Mouse (Mus musculus): ENCODE results near the gene Zfp513. TPM values are rescaled to one million over a fixed set of nuclear protein-coding genes. Genes with fewer than 3 reads are reported as not detected.
A peak's percentile ranks its signal among the peaks of the same experiment; 100 is the strongest.

The Zfp513 gene
- polyA plus RNA-seq, 1 experiment: 44.5 TPM

- Histone ChIP-seq H3K27me3 (ENCODE audit: control insufficient read depth, insufficient read depth, low read length) (no peaks in the 10 kb centered on the region), H3K27ac (ENCODE audit: insufficient read depth, low read length) (no peak overlapping the region), H3K4me3 (replicated peaks; ENCODE audit: insufficient read depth, low read depth, low read length) (no peak overlapping the region), H3K4me1 (ENCODE audit: control insufficient read depth, insufficient read depth, low read length) (no peaks in the 10 kb centered on the region)
- no peak for TF ChIP-seq CTCF (IDR thresholded peaks at IDR 0.05; ENCODE audit: borderline replicate concordance, insufficient read depth, low read depth, low read length)
- TF ChIP-seq POLR2A (IDR thresholded peaks at IDR 0.05; ENCODE audit: borderline replicate concordance, insufficient read depth, low read length): no peak
- WGBS: 93% methylated on average over 6 of the region's 6 CpGs
- no peak for DNase-seq
Measured at GRCm38 (mm10) chr5:31204421-31204820, 2.3 kb upstream of the Zfp513 start.

DNA sequence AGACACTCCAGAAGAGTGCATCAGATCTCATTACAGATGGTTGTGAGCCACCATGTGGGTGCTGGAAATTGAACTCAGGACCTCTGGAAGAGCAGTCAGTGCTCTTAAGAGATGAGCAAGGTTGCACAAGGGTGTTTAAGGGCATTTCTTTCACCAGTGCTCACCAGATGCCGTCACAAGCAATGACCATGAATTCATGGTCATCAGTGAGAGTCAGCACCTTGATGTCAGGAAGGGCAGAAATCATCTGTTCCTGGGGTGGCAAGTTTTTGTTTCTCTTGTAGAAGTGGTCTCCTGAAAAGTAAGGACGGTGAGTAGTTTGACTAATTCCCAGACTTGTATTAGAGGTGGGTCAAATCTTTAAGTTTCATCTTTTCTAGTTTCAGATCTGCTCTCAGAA lies 1.8 kb upstream of the Zfp513 start:
- Histone ChIP-seq H3K4me1 (ENCODE audit: control insufficient read depth, insufficient read depth, low read length) (no peaks in the 10 kb centered on the region), H3K27ac (ENCODE audit: insufficient read depth, low read length) (no peak overlapping the region), H3K4me3 (replicated peaks; ENCODE audit: insufficient read depth, low read depth, low read length) (no peak overlapping the region), H3K27me3 (ENCODE audit: control insufficient read depth, insufficient read depth, low read length) (no peaks in the 10 kb centered on the region)
- no peak for DNase-seq
- no peak for TF ChIP-seq CTCF (IDR thresholded peaks at IDR 0.05; ENCODE audit: borderline replicate concordance, insufficient read depth, low read depth, low read length)
- no peak for TF ChIP-seq POLR2A (IDR thresholded peaks at IDR 0.05; ENCODE audit: borderline replicate concordance, insufficient read depth, low read length)
- WGBS: 84% methylated on average over 2 of the region's 2 CpGs

GRCm38 (mm10) chr5:31202933-31203332 lies 830 bp upstream of the Zfp513 start:
- DNase-seq: no peak
- 0 out of 2 replicates have a peak overlapping the region, but pooled peaks have one; percentile 5 for H3K27ac ChIP-seq (ENCODE audit: insufficient read depth, low read length)
- 86% methylated on average over 7 of the region's 7 CpGs for WGBS
- no peak overlapping the region for H3K4me3 ChIP-seq (replicated peaks; ENCODE audit: insufficient read depth, low read depth, low read length)
- H3K4me1 ChIP-seq (ENCODE audit: control insufficient read depth, insufficient read depth, low read length): no peaks in the 10 kb centered on the region
- TF ChIP-seq POLR2A (IDR thresholded peaks at IDR 0.05; ENCODE audit: borderline replicate concordance, insufficient read depth, low read length) (no peak), CTCF (IDR thresholded peaks at IDR 0.05; ENCODE audit: borderline replicate concordance, insufficient read depth, low read depth, low read length) (no peak)
- H3K27me3 ChIP-seq (ENCODE audit: control insufficient read depth, insufficient read depth, low read length): no peaks in the 10 kb centered on the region

DNA sequence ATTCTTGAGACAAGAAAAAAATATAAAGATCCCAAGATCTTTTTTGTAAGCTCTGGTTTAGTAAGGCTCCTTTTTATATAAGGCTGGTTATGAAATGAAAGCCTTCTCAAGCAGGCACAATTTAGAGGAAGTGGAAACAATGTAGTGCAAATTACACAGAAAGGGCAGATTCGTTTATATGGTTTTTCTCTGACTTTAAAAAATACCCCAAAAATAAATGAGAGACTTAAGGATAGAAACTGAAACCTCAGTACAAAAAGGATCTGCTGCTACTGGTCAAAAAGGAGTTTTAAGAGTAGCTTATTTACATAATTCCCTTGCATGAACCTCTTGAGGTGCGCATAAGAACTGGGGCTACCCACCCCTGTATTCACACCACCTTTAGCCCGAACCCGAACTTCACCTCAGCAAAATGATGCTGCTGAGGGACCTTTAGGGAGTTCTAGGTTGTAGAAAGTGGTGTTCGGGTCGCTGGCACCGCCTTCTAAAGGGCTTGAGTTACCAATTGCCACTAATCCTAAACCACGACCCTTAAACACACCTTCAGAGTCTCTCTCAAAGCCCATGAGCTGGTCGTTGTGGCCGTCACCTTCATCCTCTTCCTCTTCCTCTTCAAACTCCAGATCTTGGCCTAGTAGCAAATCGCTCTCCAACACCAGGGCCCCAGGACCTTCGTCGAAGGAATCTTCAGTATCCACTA lies 911 bp downstream of the Zfp513 start:
- Histone ChIP-seq H3K4me3 (replicated peaks; ENCODE audit: insufficient read depth, low read depth, low read length) (peak overlapping the region; percentile 70), H3K27me3 (ENCODE audit: control insufficient read depth, insufficient read depth, low read length) (no peaks in the 10 kb centered on the region), H3K4me1 (ENCODE audit: control insufficient read depth, insufficient read depth, low read length) (no peaks in the 10 kb centered on the region), H3K27ac (ENCODE audit: insufficient read depth, low read length) (peak overlapping the region; percentile 26; the same call in 1 of the 2 replicates)
- TF ChIP-seq POLR2A (IDR thresholded peaks at IDR 0.05; ENCODE audit: borderline replicate concordance, insufficient read depth, low read length) (peak; percentile 31; the same call in 1 of the 2 replicates), CTCF (IDR thresholded peaks at IDR 0.05; ENCODE audit: borderline replicate concordance, insufficient read depth, low read depth, low read length) (no peak)
- 16% methylated on average over 13 of the region's 13 CpGs for WGBS
- DNase-seq: peak in 1 of 2 experiments; percentile 40

- Histone ChIP-seq H3K27me3 (ENCODE audit: control insufficient read depth, insufficient read depth, low read length) (no peaks in the 10 kb centered on the region), H3K27ac (ENCODE audit: insufficient read depth, low read length) (no peak overlapping the region), H3K4me1 (ENCODE audit: control insufficient read depth, insufficient read depth, low read length) (no peaks in the 10 kb centered on the region), H3K4me3 (replicated peaks; ENCODE audit: insufficient read depth, low read depth, low read length) (no peak overlapping the region)
- WGBS: 85% methylated on average over 27 of the region's 27 CpGs
- no peak for TF ChIP-seq POLR2A (IDR thresholded peaks at IDR 0.05; ENCODE audit: borderline replicate concordance, insufficient read depth, low read length)
- no peak for TF ChIP-seq CTCF (IDR thresholded peaks at IDR 0.05; ENCODE audit: borderline replicate concordance, insufficient read depth, low read depth, low read length)
- DNase-seq: peak; percentile 36 to 42
Measured at GRCm38 (mm10) chr5:31200327-31200768, 1.8 kb downstream of the Zfp513 start.

GRCm38 (mm10) chr5:31199893-31200292 lies 2.2 kb downstream of the Zfp513 start:
- Histone ChIP-seq H3K27me3 (ENCODE audit: control insufficient read depth, insufficient read depth, low read length) (no peaks in the 10 kb centered on the region), H3K27ac (ENCODE audit: insufficient read depth, low read length) (no peak overlapping the region), H3K4me3 (replicated peaks; ENCODE audit: insufficient read depth, low read depth, low read length) (no peak overlapping the region), H3K4me1 (ENCODE audit: control insufficient read depth, insufficient read depth, low read length) (no peaks in the 10 kb centered on the region)
- DNase-seq: no peak
- 49% methylated on average over 9 of the region's 9 CpGs for WGBS
- TF ChIP-seq POLR2A (IDR thresholded peaks at IDR 0.05; ENCODE audit: borderline replicate concordance, insufficient read depth, low read length): no peak
- 0 out of 2 replicates have a peak, but pooled peaks have one; percentile 5 for TF ChIP-seq CTCF (IDR thresholded peaks at IDR 0.05; ENCODE audit: borderline replicate concordance, insufficient read depth, low read depth, low read length)

DNA sequence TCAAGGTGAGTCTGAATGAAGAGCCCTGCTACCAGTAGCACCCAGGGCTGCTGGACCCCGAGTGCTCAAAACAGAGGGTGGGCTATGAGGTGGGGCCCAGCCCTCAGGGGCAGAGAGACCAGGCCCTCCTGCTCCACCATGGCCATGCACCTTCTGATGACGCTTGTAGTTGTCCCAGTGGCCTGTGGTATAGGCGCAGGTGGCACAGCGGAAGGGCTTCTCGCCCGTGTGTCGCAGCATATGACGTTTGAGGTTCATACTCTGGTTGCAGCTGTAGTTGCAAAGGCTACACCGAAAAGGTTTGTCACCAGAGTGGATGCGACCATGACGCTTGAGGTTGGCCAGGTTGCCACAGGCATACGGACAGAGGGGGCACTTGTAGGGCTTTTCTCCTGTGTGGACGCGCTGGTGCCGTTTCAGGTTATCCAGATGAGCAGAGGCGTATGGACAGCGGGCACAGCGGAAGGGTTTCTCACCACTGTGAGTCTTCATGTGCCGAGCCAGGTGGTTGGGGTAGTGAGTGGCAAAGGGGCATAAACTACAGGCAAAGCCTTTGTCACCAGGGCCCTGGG lies 2.7 kb downstream of the Zfp513 start:
- H3K4me3 ChIP-seq (replicated peaks; ENCODE audit: insufficient read depth, low read depth, low read length): no peak overlapping the region
- no peaks in the 10 kb centered on the region for H3K4me1 ChIP-seq (ENCODE audit: control insufficient read depth, insufficient read depth, low read length)
- no peak for TF ChIP-seq POLR2A (IDR thresholded peaks at IDR 0.05; ENCODE audit: borderline replicate concordance, insufficient read depth, low read length)
- no peak for TF ChIP-seq CTCF (IDR thresholded peaks at IDR 0.05; ENCODE audit: borderline replicate concordance, insufficient read depth, low read depth, low read length)
- no peak for DNase-seq
- H3K27ac ChIP-seq (ENCODE audit: insufficient read depth, low read length): no peak overlapping the region
- no peaks in the 10 kb centered on the region for H3K27me3 ChIP-seq (ENCODE audit: control insufficient read depth, insufficient read depth, low read length)
- 88% methylated on average over 19 of the region's 19 CpGs for WGBS

Data from cerebellum, adult 2 months (tissue).